Mouse (Mus musculus) mouse embryonic stem cell (cell line): ENCODE measurements around the gene Gpr132.

ENCODE experiments used
- in situ Hi-C, 2 experiments: fragments of 300-500 bp; cut with MboI; formaldehyde crosslinking; loops; 1 replicate in 1 of 2; 3 replicates in 1 of 2; pipeline ENCODE4 v1.14.3; 2019 to 2020; ENCODE audit warnings: low sequenced_read_pairs in 2 of 2, low pct_unique_long_range_greater_than_20kb in 1 of 2, mixed read lengths in 1 of 2; ENCODE audit not compliant: unreplicated experiment in 1 of 2

Gpr132 gene

DNA sequence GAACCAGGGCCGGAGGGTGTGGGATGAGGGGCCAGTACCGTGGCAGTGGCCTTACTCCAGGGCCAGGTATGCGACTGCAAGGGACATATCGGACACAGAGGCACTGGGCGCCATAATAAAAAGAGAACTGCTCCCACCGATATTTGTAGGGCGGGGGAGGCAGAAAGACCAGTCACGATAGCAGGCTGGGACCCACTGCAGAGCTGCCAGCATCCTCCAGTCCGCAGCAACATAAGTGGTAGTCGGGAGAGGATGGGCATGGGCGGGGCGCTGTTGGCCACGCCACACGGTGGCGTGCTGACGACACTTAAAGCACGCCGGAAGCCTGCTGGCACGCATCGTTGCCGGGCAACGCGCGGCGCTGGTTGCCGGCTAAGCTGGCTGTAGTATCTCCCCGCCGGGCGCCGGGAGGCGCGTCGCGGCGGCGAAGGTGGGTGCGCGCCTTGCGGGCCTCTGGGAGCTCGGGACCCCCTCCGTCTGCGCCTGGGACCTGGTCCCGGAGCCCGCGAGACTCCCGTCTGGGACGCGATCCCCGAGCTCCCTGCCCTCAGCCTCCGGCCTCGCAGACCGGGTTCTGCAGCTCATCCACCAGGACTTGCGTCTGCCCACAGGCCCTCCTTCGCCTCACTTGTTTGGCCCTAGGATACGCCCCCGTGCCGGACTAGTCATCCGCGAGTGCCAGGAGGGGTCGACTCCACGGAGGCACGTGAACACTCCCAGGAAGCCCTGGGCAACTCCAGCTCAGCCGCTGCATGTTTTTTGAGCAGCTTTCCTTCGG, 59.3 kb downstream of the Gpr132 start, which contains the start of gene Clba1:
Clba1 (plus strand) TSS at position 351 of the 778 bp plus-strand sequence.
- in situ Hi-C loops: loop anchor here in 1 of 2 experiments (5.0 kb wide), 1 partner anchor 61 kb away; no protein-coding TSS in a partner anchor

GRCm38 (mm10) chr12:112808212-112808586, 59.8 kb downstream of the Gpr132 start:
- in situ Hi-C loops: loop anchor here in 1 of 2 experiments (5.0 kb wide), 1 partner anchor 61 kb away; no protein-coding TSS in a partner anchor

DNA sequence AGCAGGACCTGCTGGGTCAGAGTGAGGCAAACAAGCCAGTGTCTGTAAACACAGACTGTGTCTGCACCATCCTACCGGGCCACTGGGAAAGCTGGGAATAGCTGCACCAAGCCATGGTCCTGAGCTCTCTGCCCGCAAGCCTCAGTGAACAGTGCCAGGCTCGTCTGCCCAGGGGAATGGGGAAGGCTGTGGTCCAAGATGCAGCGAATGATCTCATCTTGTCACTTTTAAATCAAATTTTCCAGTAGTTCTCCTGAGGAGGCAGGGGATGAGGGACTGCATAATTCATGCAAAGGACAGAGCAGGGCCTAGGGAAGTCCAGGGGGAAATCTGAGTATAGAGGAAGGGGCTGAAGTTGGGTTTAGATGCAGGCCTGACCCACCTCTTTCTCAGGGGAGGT, 60.2 kb downstream of the Gpr132 start:
- in situ Hi-C loops: loop anchor here in 1 of 2 experiments (5.0 kb wide), 1 partner anchor 60 kb away; no protein-coding TSS in a partner anchor

DNA sequence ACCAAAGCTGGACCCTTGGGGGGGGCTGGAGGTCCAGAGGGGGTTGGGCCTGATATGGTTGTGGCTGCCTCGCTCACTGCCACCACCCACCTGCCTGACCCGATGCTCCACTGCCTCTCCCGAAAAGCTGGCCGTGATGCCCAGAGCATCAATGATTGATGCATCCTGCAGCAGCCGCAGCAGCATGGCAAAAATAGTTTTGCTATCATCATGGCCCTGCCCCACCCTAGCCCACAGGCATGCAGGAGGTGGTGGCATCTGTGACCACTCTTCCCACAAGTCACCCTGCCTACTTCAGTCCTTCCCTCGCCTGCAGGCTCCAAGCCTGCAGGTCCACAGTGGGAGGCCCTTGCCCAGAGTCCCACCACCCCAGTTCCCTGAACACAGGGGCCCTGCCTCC, 62.0 kb downstream of the Gpr132 start:
- in situ Hi-C loops: loop anchor here in 1 of 2 experiments (5.0 kb wide), 1 partner anchor 59 kb away; no protein-coding TSS in a partner anchor

- in situ Hi-C loops: no loop called here
These were observed 64.0 kb downstream of the Gpr132 start for GRCm38 (mm10) chr12:112804046-112804445.

- in situ Hi-C loops: no loop called here
These were observed 65.1 kb downstream of the Gpr132 start for GRCm38 (mm10) chr12:112802917-112803316.

DNA sequence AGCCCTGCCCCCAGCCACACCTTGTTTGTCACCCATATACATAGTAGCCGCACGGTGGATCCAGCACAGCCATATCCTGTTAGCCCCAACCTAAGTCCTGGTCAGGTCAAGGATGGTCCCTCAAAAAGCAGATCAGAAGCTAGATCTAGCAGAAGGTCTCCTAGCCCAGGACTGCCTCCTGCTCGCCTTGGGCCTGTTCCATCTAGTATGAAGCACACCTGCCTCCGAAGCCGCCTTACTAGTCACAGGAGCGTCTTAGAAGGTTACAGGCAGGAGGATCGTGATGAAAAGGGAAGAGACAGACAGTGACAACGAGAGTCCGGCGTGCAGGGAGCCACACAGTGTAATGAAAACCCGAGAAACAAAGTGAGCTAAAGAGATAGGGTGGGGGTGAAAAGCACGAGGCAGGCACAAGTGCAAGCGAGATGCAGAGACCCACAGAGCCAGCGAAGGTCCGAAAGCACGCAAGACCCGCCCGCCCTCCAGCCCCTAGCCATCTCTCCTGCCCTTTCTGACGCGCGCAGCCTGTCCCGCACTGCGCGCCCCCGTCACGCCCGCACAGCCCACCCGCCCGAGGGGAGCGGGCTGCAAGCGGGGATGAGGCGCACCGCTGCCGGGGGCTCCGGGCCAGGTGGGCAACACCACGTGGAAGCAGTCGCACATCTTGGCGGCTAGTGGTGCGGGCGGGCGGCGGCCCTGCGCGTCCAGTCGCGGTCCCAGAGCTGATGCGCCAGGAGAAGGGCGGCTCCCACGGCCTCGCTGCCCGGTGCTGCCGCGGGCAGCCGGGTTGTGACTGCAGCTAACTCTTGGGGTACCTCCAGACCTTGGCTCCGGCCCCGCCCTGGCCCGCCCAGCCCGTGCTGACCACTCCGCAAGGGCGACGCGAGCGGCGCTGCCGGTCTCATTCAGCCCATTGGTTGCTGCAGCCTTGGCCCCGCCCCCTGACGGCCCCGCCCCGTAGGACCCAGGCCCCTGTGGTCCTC, 65.9 kb downstream of the Gpr132 start, which contains the start of gene Ahnak2:
Ahnak2 (minus strand) TSS at position 794 of the 983 bp plus-strand sequence.
- in situ Hi-C loops: no loop called here
